Mouse (Mus musculus): ENCODE results near the gene Tusc1.

- TF ChIP-seq CTCF (IDR thresholded peaks at IDR 0.05; ENCODE audit: borderline replicate concordance, extremely low read depth, insufficient read depth, insufficient read length) (no peak), POLR2A (IDR thresholded peaks at IDR 0.05; ENCODE audit: borderline replicate concordance, extremely low read depth, insufficient read depth, insufficient read length, poor library complexity, severe bottlenecking) (no peak)
Observed at GRCm38 (mm10) chr4:93337977-93338376, 2.7 kb upstream of the Tusc1 start.

All from brain, embryonic 14.5 days (tissue).